Mouse (Mus musculus): ENCODE measurements around the gene Gm20517. TPM values are rescaled to one million over a fixed set of nuclear protein-coding genes. Genes with fewer than 3 reads are reported as not detected.

Gm20517 gene
- total and polyA plus RNA-seq, 3 experiments = 1.9 to 2.9 TPM; not detected in 1

DNA sequence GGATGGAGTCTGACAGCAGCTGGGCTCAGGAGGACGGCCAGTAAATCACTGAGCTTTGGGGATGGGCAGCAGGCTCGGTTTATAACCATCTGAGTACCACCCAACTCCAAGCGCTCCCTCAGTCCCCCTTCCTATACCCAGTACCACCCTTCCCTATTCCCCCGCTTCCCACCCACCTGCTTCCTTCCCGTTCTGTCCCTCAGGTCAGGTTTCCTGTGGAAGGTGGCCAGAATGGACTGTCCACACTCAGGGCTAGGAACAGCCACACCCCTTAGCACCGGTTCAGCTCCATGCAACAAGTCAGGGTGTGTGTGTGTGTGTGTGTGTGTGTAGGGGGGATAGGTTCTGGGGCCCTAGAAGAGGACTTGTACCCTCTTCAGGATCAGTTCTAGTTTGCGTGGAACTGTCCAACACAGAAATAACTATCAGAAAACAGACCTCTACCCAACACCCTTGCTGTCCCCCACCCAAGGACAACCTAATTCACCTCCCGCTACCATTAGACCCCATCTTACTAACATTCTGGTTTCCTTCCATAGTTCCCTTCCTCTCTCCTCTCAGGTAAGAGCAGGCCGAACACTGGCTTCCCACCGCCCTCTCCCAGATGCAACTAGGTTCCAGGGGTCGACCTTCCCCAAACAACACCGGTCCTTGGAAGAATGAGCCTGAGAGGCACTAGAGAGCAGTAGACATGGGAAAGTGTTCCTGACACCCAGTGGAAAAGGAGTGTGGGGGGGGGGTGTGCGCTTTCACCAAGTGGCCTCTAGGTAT lies 82.5 kb downstream of the Gm20517 start:
- Histone ChIP-seq H3K9me3 (replicated peaks; ENCODE audit: insufficient read depth, low read length) (no peaks in the 10 kb centered on the region), H3K27me3 (ENCODE audit: control insufficient read depth in 1 of 2, insufficient read depth in 2 of 2, low read length in 2 of 2) (no peaks in the 10 kb centered on the region), H3K27ac (ENCODE audit: control insufficient read depth, low read depth, low read length) (no peak overlapping the region), H3K79me2 (ENCODE audit: control insufficient read depth, insufficient read depth, low read length, poor library complexity) (no peaks in the 10 kb centered on the region; the same call in 1 of the 2 replicates), H3K36me3 (ENCODE audit: control insufficient read depth in 1 of 2, insufficient read depth in 2 of 2, low read length in 2 of 2) (peaks cover 0 to 5% of the 10 kb centered on the region in 2 experiments; a peak in 2 of 4 replicates), H3K4me3 (ENCODE audit: control insufficient read depth in 1 of 2, insufficient read depth in 1 of 2, low read depth in 2 of 2, low read length in 2 of 2) (peak overlapping the region; percentile 53 to 88), H3K9ac (ENCODE audit: control insufficient read depth, low read depth, low read length, poor library complexity, severe bottlenecking) (peak overlapping the region; percentile 70), H3K4me1 (ENCODE audit: control insufficient read depth in 1 of 2, insufficient read depth in 2 of 2, low read length in 2 of 2) (peaks cover 0 to 10% of the 10 kb centered on the region in 2 experiments; a peak in 3 of 4 replicates)
- DNase-seq (ENCODE audit: low read depth, low spot score) = no peak
- TF ChIP-seq USF1 (IDR thresholded peaks at IDR 0.05; ENCODE audit: low read depth, low read length) (no peak), MYC (IDR thresholded peaks at IDR 0.05; ENCODE audit: low read depth, low read length) (no peak), MXI1 (IDR thresholded peaks at IDR 0.05; ENCODE audit: low read depth, low read length) (no peak), MAFK (IDR thresholded peaks at IDR 0.05; ENCODE audit: borderline replicate concordance, low read depth, low read length) (no peak), JUND (IDR thresholded peaks at IDR 0.05; ENCODE audit: low read depth, low read length) (no peak), ZNF384 (IDR thresholded peaks at IDR 0.05; ENCODE audit: low read depth, low read length) (no peak), GABPA (IDR thresholded peaks at IDR 0.05; ENCODE audit: low read depth, low read length) (no peak), MEF2A (IDR thresholded peaks at IDR 0.05; ENCODE audit: extremely low read depth, insufficient replicate concordance, low read depth, low read length, poor library complexity, severe bottlenecking) (no peak), UBTF (IDR thresholded peaks at IDR 0.05; ENCODE audit: borderline replicate concordance, insufficient read depth, low read depth, low read length) (no peak), TAL1 (IDR thresholded peaks at IDR 0.05; ENCODE audit: low read length) (no peak)

DNA sequence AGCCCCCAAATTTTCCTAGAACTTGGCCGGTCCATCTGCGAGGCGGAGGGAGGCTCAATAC lies 82.9 kb downstream of the Gm20517 start, which contains the start of gene Gm21981:
Gm21981 (minus strand) TSS at position 14 of the 61 bp plus-strand sequence.
- Histone ChIP-seq H3K9me3 (replicated peaks; ENCODE audit: insufficient read depth, low read length) (no peaks in the 10 kb centered on the region), H3K27ac (ENCODE audit: control insufficient read depth, low read depth, low read length) (no peak within 1 kb of the TSS), H3K4me3 (ENCODE audit: control insufficient read depth in 1 of 2, insufficient read depth in 1 of 2, low read depth in 2 of 2, low read length in 2 of 2) (peak within 1 kb of the TSS; percentile 53 to 88), H3K4me1 (ENCODE audit: control insufficient read depth in 1 of 2, insufficient read depth in 2 of 2, low read length in 2 of 2) (peaks cover 0 to 10% of the 10 kb centered on the region in 2 experiments; a peak in 3 of 4 replicates), H3K27me3 (ENCODE audit: control insufficient read depth in 1 of 2, insufficient read depth in 2 of 2, low read length in 2 of 2) (no peaks in the 10 kb centered on the region), H3K36me3 (ENCODE audit: control insufficient read depth in 1 of 2, insufficient read depth in 2 of 2, low read length in 2 of 2) (peaks cover 0 to 5% of the 10 kb centered on the region in 2 experiments; a peak in 2 of 4 replicates), H3K9ac (ENCODE audit: control insufficient read depth, low read depth, low read length, poor library complexity, severe bottlenecking) (peak within 1 kb of the TSS; percentile 84), H3K79me2 (ENCODE audit: control insufficient read depth, insufficient read depth, low read length, poor library complexity) (no peaks in the 10 kb centered on the region; the same call in 1 of the 2 replicates)
- TF ChIP-seq KAT2A (conservative IDR thresholded peaks at IDR 0.05; ENCODE audit: low read depth, low read length) (no peak), NELFE (IDR thresholded peaks at IDR 0.05; ENCODE audit: low read depth, low read length) (no peak), ETS1 (IDR thresholded peaks at IDR 0.05; ENCODE audit: low read depth, low read length) (no peak), CTCF (IDR thresholded peaks at IDR 0.05 in 2 of 3, conservative IDR thresholded peaks at IDR 0.05 in 1 of 3; ENCODE audit: control insufficient read depth in 1 of 3, insufficient read depth in 1 of 3, low read depth in 2 of 3, low read length in 3 of 3, poor library complexity in 1 of 3, severe bottlenecking in 1 of 3) (no peak), MAX (IDR thresholded peaks at IDR 0.05; ENCODE audit: low read length) (no peak), UBTF (IDR thresholded peaks at IDR 0.05; ENCODE audit: borderline replicate concordance, insufficient read depth, low read depth, low read length) (no peak), BHLHE40 (IDR thresholded peaks at IDR 0.05; ENCODE audit: borderline replicate concordance, low read depth, low read length) (no peak), GABPA (IDR thresholded peaks at IDR 0.05; ENCODE audit: low read depth, low read length) (no peak), USF2 (IDR thresholded peaks at IDR 0.05; ENCODE audit: borderline replicate concordance in 1 of 2, insufficient read depth in 1 of 2, low read depth in 1 of 2, low read length in 2 of 2) (no peak), CHD1 (IDR thresholded peaks at IDR 0.05; ENCODE audit: low read depth, low read length) (no peak), GATA1 (IDR thresholded peaks at IDR 0.05; ENCODE audit: low read depth, low read length) (no peak), TAL1 (IDR thresholded peaks at IDR 0.05; ENCODE audit: low read length) (no peak), MAFK (IDR thresholded peaks at IDR 0.05; ENCODE audit: borderline replicate concordance, low read depth, low read length) (no peak), JUND (IDR thresholded peaks at IDR 0.05; ENCODE audit: low read depth, low read length) (no peak), SIN3A (IDR thresholded peaks at IDR 0.05; ENCODE audit: low read length) (no peak), ELF1 (IDR thresholded peaks at IDR 0.05; ENCODE audit: low read depth, low read length) (no peak), MYB (IDR thresholded peaks at IDR 0.05; ENCODE audit: low read depth, low read length) (no peak)
- no peak for DNase-seq (ENCODE audit: low read depth, low spot score)
